Mouse (Mus musculus) heart, postnatal 0 days (tissue): ENCODE data around the gene Pcf11.

Experiments
- CTCF ChIP-seq: IDR thresholded peaks from 2 replicates; pipeline ENCODE4 v1.5.1; 2016; ENCODE audit warnings: antibody characterized with exemption, control low read depth, low read depth
- EP300 ChIP-seq: IDR thresholded peaks from 2 replicates; pipeline ENCODE4 v1.6.1; 2016; ENCODE audit warnings: antibody characterized with exemption, low read depth

- TF ChIP-seq EP300 = no peak
- TF ChIP-seq CTCF = no peak
These were observed 58.9 kb downstream of the Pcf11 start for GRCm38 (mm10) chr7:92610830-92611229.
